Mouse (Mus musculus): ENCODE data around the gene Bmp7. TPM values are rescaled to one million over a fixed set of nuclear protein-coding genes. Genes with fewer than 3 reads are reported as not detected.

Gene Bmp7
- polyA plus RNA-seq, 1 experiment: 31.1 TPM

Other genes starting within 250 kb of the Bmp7 start
- 2.6 and 6.2 TPM in 2 replicates for gene Spo11, start 37.4 kb upstream of the Bmp7 start, polyA plus RNA-seq (2012; rRNA removed)
- 58.5 and 62.3 TPM in 2 replicates for gene Rae1, start 59.8 kb upstream of the Bmp7 start, polyA plus RNA-seq (2012; rRNA removed)
- 52.4 and 56.0 TPM in 2 replicates for gene Rbm38, start 80.2 kb upstream of the Bmp7 start, polyA plus RNA-seq (2012; rRNA removed)
- gene Ctcfl, start 179.2 kb upstream of the Bmp7 start, polyA plus RNA-seq (2012; rRNA removed): 0.20 and 0.31 TPM in 2 replicates
- 97.4 and 257 TPM in 2 replicates for gene Pck1, start 212.7 kb upstream of the Bmp7 start, polyA plus RNA-seq (2012; rRNA removed)